Mouse (Mus musculus): ENCODE data around the gene Srrm3.

DNA sequence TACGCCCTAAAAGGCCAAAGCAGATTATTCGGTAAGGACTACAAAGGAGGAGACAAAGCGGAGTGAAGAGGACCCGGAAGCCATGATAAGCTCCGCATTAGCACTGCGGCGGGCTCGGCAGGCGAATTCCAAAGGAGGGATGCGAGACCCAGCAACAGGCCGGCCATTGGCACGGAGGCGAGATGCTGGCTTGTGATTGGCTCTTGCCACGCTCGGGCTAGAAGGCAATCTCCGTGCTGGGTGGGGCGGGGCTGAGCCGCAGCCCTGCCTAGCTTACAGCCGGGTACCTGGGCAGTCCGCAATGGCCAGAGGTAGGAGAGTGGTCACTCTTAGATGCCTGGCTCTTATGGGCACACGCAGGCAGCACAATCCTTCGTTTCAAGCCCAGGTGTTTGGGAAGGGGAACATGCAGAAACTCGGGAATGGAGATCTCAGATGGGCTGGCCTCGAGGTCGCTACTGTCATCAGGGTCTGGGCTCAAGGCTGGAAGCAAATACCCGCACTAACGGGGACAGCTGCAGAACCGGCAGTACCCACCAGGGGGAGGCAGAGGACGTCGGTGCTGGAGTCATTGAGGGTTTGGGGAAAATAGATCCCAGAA is 97.0 kb downstream of the Srrm3 start:
- TF ChIP-seq CTCF (IDR thresholded peaks at IDR 0.05; ENCODE audit: low read depth) = peak; percentile 97
- TF ChIP-seq EP300 (IDR thresholded peaks at IDR 0.05; ENCODE audit: low read depth) = no peak
